Mouse (Mus musculus): ENCODE measurements around the gene Syngr2.
"Not testable (repeated sequence)": the region's sequence is repeated elsewhere in the genome, so short reads cannot be mapped to it uniquely, and the experiment has no call there.

Syngr2 gene

DNA sequence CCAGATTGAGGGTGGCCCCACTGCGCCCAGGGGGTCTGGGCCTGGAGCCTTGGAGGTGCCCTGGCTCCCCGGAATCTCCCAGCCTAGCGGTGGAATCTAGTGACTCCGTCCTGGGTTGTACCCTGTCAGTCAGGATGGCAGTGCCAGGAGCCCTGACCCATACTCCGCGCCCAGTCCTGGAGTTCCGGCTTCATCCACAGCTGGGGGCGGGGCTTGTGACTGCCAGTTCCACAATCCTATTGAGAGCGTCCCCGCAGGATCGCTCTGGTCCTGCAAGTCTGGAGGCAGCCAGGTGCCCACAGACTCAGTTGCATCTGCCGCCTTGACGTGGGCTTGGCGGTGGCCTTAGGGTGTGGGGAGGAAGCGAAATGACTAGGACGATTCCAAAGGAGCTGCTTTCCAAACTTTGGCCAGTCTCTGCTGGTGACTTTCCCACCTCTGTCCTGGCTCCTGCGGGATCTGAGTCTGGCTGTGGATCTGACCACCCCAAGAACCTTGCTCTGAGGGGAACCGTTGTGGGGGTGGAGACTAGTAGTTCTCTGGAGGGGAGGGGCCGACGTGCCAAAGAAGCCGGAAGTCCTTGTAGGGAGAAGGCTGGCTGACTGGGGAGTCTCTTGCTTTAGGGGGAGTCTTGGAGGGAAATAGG is 1.1 kb downstream of the Syngr2 start:
- in situ Hi-C loops (cut with MboI), result no loop called here

DNA sequence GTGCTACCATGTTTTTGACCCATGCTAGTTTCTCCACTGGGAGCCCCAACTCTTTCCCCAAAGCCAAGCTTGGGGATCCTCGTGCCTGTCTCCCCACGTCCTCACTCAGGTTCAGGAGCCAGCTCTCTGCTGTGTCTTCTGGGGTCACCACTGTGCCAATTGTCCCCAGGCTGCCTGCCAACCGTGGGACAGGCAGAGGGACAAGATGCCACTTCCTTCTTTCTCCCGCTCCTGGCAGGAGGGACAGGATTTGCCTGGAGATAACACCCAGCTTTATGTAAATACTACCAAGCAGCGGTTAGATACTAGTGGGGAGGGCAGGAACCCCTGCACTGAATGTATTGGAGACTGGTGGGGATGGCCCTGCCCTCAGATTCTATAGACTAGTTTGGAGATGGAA is 4.4 kb downstream of the Syngr2 start:
- in situ Hi-C loops (cut with MboI), result no loop called here

DNA sequence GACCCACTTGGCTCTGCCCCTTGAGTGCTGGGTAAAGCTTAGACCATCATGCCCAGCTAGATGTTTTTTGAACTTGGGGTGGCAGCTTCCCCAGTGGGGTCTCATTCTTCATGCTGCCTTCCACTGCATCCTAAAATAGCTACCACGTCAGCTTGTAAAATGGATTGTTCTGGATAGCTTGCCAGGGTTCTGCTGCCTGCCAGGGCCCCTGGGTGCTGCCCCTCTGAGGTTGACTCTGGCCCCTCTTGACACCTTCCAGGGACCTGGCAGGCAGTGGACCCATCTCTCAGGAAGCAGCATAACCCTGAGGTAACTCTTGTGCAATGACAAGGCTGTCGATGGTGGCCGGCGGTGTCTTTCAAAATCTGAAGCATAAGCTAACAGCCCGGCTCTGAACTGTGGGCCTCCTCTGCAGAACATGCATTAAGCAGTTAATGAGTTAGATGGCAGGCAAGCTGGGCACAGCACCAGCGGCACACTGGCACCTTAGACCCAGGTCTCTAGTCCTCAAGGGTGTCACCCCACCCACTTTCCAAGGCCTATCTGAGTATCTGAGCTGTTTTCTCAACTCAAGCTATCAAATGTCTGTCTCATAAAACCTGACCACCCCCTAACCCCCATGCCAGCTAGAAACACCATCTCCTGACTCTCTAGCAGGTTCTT is 5.4 kb downstream of the Syngr2 start:
- in situ Hi-C loops (cut with MboI), result no loop called here

DNA sequence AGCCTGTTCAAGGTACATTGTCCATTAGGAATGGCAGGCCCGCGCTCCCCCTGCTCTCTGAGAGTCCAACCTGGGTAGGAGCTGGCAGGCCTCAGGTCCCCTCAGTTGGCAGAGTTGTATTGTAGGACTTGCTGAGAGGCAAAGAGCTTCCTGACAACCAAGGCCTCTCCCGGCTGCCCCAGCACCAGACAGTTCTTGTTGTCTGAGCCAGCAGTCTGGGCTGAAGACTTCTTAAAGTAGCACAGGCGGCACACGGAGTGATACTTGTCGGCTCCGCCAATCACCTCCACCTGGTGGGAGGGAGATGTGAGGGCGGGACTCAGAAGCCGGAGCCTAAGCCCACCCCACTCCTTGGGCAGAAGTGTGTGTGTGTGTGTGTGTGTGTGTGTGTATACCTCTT is 6.4 kb downstream of the Syngr2 start:
- in situ Hi-C loops (cut with MboI), result not testable (repeated sequence)

DNA sequence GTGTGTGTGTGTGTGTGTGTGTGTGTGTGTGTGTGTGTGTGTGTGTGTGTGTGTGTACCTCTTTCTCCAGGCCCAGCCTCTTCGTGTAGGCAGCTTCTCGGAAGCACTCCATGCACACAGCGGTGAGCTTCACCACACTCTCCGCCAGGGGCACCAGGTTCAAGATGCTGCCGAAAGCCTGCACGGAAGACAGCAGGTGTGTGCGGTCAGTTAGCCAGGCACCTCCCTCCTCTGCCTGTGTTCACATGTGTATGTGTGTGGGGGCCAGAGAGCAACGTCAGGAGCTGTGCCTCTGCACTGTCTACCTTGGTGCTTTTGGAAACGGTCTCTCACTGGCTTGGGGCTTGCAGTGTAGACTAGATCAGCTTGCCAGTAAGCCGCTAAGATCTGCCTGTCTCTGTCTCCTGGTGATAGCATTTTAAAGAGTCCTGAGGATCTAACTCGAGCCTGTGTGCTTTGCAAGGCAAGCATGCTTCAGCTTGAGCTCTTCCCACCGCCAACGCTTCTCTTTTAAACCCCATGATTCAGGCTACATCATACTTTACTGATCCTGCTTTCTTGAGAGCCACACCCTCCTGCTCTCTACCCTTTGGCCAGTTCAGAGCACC is 7.0 kb downstream of the Syngr2 start:
- in situ Hi-C loops (cut with MboI), result no loop called here

DNA sequence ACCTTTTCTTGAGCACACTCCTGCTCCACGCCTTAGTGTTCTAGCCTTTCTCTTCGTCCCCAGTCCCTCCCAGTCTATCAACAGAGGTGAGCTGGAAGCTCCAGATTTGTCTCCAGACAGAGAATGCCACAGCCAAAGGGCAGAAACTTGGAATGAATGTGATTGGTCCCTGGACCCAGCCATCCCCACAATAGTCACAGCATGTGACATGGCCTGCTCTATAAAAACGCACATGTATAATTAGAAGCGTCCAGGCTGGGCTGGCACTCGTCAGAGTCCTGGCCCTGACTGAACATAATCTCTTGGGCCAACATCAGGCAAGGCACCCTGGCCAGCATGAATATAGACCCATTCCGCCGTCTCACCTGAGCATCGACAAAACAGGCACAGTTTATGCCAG is 9.6 kb downstream of the Syngr2 start:
- in situ Hi-C loops (cut with MboI), result no loop called here

DNA sequence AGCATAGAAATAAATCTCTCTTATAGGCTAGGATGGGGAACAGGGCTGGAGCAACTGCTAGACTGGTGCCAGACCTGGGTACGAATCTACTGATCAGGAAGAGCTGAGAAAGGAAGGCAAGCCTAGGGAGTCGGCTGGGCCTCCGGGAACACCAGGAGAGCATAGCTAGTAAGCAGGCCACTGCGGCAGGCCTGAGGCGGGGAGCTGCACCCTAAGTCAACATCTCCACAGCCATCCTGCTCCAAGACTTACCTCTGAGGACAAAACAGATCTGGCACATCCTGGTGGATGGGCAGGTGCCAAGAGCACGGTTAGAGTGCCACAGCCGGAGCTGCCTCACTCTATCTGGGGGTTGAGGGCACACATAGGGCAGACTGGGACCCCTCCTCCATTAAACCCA is 10.7 kb downstream of the Syngr2 start:
- in situ Hi-C loops (cut with MboI), result loop anchor here (5.0 to 10.0 kb wide), 2 partner anchors 108 to 435 kb away; no protein-coding TSS in a partner anchor

DNA sequence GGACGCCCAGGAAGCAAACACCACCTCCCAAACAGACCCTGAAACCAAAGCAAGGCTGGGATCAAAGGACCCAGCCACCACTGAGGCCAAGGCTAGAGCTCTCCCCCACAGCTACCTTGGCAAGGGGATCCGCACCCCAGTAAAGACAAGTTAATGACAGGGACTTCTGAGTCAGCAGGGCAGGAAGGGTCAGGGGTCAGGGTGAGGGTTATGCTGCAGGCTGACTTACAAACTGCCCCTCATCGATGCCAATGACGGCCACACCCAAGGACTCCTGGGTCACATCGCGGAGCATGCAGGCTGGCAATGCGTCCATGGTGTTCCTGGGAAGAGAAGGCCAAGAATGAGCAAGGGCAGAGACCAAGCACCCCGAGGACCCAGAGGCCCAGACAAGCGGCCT is 12.4 kb downstream of the Syngr2 start:
- in situ Hi-C loops (cut with MboI), result loop anchor here (5.0 to 10.0 kb wide), 2 partner anchors 110 to 437 kb away; no protein-coding TSS in a partner anchor

DNA sequence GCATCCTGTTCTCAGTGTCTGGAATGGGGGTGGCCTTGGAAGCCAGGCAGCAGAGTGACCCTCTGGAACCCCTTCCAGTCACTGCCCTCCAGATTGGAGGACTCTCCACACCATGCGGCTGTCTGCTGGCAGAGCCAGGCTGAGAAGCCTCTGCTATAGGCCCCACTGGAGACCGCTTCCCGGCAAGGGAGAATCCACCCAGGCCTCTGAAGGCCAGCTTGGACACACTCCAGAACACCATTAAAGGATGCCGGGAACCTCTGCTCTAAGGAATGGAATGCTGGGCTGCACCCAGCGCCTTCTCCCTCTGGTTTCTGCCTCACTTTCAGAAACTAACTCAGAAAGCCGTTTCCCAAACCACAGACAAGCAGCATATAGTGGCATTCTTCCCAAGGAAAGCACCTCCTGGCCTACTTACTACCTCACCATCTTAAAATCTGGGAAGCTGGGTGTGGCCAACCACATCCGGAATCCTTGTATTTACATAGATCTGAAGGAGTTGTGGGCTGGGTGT is 13.3 kb downstream of the Syngr2 start:
- in situ Hi-C loops (cut with MboI), result loop anchor here (5.0 to 10.0 kb wide), 2 partner anchors 110 to 438 kb away; no protein-coding TSS in a partner anchor

DNA sequence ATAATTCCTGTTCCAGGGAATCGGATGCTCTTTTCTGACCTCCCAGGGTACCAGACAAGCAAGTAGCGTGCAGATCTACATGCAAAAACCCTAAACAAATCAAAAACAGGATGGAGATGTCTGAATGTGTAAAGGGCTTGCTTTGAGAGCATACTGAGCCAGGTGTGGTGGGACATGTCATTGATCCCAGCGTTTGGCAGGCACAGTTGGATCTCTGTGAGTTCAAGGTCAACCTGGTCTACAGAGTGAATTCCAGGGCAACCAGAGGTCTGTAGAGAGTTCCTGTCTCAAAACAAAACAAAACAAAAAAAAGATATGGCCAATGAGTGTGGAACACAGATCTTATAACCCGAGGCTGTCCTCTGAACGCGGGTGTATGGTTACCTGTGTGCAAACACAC is 13.9 kb downstream of the Syngr2 start:
- in situ Hi-C loops (cut with MboI), result loop anchor here (5.0 to 10.0 kb wide), 2 partner anchors 111 to 439 kb away; no protein-coding TSS in a partner anchor

DNA sequence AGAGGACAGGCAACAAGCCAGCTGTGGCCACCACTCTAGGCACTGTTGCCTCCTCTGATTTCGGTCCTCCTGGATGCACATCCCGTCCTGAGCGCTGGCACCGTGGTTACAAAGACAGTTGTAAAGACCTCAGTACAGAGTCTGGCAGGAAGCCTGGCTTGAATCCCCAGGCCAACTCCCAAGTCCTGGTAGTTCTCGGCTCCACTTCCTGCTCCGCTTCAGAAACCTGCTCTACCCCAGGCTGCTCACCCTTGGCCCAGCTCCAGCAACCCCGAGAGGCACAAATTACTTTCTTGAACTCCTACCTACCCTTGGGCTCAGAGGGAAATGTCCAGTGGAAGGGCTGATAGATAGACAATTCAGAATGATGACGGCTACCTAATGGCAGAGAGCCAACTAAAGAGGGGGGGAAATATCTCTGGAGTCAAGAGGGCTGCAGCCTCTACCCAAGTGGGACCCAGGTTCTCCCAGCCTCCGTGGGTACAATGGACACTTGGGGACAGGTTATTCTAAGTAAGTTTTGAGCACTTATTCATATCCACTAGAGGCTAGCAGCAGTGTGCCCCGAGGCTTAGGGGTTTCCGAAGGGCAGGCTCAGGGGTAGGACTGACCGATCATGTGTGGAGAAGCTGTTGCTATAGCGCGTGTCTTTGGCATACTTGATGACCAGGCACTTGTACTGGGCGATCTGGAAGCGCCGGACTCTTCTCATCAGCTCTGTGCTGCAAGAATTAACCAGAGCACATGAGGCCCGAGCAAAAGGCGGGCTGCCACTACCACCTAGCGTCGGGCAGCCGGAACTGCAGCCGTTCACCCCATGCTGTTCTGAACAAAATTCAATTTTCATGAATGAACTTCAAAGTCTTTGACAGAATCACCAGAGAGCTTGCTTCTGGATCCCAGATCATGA is 14.8 kb downstream of the Syngr2 start:
- in situ Hi-C loops (cut with MboI), result loop anchor here (5.0 to 10.0 kb wide), 2 partner anchors 112 to 440 kb away; no protein-coding TSS in a partner anchor

DNA sequence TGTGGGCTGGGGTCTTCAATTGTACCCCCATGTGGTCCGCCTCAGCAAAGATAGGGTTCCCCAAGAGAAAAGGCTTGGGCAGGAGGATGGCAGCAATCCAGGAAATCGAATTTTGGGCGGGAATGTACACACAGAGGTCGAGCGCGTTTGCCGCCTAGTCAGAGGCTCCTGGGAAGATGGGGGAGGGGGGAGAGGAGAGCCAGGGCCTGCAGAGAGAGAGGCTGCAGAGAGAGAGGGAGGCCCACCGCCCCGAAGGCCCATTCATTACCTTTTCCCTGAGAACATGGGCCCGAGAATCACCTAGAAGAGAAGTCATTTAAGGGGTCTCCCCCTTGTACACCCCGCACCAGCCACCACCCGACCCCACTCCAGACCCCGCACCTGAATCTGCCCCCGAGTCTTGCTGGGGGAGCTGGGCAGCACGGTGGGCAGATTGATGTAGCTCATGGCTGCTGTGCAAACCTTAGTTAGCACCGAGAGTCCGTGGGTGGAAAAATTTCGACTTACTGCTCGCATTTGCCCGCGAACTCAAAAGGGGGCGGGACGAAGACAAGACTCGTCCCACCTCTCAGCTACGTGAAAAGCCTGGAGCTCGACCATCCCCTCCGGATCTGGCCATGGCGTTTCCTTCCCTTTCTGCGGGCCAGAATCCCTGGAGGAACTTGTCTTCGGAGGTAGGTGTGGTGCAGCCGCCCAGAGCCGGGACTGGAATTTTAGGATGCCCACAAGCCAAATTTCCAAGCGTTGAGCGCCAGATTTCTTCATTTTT is 16.0 kb downstream of the Syngr2 start, which contains the start of the genes Afmid and Tk1:
Afmid (plus strand) TSS at position 592 of the 769 bp plus-strand sequence.
Tk1 (minus strand) TSS at position 760 of the 769 bp plus-strand sequence.
- in situ Hi-C loops (cut with MboI), result loop anchor here (5.0 to 10.0 kb wide), 2 partner anchors 33 to 441 kb away; no protein-coding TSS in a partner anchor

DNA sequence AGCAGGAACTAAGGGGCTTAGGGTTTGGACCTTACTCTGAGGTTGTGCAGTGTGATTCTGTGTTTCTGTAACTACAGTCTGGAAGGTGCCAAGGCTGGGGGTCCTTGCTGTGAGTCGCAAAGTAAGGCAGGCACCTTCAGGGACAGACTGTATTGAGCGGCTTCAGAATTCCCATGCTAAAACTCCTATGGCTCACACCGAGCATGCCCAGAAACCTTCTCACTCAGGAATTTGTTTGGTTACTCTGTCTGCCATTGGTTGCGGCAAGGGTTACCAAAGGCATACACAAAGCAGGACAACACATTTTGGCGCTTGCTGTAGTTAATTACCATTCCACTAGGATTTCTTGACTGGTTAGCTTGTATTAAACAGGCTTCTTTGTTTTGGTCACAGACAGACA is 16.7 kb downstream of the Syngr2 start:
- in situ Hi-C loops (cut with MboI), result loop anchor here (5.0 to 10.0 kb wide), 2 partner anchors 34 to 441 kb away; no protein-coding TSS in a partner anchor

DNA sequence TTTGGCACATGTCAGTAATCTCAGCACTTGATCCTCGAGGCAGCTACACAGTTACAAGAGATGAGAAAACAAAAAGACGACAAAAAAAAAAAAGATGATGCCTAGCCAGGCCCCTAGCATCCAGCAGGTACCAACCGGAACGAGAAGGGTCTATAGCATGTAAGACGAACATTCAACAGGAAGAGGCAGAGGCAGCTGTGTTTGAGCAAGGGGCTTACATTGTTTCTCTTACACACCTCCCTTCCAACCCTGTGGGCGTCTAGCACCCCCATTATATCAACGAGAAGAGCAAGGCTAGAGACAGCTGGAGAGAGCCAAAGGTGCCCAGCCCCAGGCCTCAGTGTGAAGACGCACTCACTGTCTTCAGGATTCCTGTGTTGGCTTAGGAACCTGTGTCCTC is 17.4 kb downstream of the Syngr2 start:
- in situ Hi-C loops (cut with MboI), result loop anchor here (5.0 to 10.0 kb wide), 2 partner anchors 35 to 442 kb away; no protein-coding TSS in a partner anchor

DNA sequence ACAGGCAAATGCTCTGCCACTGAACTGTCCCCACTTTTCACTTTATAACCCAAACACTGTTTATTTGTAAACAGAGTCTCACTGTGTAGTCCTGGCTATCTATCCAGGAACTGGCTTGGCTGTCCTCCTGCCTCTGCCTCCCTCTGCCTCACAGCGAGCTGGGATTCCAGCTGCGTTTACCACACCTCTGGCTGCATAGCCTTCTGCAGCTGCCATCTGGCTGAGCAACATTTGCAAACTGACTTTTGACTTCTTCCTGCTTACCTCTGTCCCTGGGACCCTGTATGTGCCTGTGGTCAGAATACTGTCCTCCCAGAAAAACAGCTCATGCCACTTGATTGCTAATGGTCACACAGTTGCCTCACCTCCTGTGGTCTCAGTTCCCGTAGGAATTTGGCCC is 17.9 kb downstream of the Syngr2 start:
- in situ Hi-C loops (cut with MboI), result loop anchor here (5.0 to 10.0 kb wide), 2 partner anchors 35 to 443 kb away; no protein-coding TSS in a partner anchor

DNA sequence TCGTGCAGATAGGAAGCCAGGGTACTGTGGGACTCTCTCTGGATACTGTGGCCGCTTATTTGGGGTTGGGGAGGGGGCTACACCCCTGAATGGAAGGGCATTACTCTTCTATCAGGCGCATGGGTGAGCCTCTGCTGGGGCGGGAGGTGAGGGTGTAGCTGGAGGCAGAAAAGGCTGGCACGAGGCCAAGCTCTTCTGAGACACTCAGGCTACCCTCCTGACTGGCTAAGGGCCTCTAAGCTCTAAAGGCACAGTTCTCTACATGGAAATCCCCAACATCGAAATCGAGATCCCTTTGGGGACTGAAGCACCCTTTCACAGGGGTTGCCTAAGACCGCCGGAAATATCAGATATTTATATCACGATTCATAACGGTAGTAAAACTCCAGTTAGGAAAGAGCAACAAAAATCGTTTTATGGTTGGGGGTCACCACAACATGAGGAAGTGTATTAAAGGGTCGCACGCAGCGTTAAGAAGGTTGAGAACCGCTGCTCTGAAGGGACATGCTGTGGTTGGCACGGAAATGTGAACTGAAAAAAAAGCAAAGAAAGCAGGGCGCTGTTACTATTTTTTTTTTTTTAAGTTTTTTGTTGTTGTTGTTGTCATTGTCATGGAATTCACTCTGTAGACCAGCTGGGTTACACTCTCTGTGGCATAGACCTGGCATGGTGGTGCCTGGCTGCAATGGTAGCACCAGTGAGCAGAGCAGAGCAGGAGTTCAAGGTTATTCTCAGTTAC is 18.9 kb downstream of the Syngr2 start:
- in situ Hi-C loops (cut with MboI), result loop anchor here (5.0 to 10.0 kb wide), 2 partner anchors 36 to 444 kb away; no protein-coding TSS in a partner anchor

DNA sequence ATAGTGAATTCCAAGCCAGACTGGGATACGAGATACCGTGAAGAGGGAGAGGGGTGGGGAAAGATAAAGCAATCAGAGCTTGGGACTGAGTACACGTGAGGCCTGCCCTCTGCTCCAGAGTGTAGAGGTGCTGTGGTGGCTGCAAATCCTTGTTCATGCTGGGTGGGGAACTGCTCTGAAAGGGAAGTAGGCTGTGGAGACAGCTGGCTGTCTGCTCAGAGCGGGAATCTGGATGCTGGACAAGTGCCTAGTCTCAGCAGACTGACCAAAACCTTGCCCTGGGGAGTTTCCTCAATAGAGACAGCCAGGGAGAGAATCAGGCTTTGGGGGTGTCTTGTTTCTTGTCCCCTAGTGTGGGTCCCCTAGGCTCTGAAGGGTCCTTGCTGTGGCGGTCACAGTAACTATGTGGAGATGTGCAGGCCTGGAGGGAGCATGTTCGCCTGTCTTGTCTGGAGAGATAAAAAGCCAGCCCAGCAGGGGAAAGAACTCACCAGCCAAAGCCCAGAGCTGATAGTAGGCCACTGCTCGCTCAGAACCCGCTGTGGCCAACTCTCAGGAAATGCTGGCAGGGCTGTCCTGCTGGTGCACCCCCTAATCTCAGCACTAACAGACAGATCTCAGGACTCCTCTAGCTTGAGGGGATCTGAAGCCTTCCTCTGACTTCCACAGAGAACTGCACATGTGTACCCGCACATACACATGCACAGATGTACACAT is 19.6 kb downstream of the Syngr2 start:
- in situ Hi-C loops (cut with MboI), result loop anchor here (5.0 to 10.0 kb wide), 2 partner anchors 37 to 444 kb away; no protein-coding TSS in a partner anchor

DNA sequence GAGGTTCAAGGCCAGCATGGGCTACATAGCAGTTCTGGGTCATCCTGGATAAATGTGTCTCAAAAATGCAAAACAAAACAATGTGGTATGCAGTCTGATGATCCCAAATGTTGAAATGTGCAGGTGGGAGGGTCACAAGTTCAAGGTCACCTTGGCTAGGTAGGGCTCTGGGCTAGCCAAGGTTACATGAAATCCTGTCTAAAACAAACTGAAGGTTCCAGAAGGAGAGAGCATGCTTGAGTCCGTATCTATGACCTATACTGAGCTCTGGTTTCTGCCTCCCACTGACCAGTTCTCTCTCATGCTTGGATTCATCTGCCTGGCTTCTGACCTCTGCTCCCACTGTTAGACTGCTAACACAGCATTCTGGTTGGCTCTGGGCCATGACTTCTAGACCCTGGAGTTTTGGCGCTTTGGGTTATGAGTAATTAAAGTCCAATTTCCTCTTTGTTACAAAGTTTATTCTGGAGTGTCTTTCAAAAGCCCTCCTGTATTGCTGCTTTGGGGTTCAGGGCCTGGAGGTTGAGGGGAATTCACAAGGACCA is 20.3 kb downstream of the Syngr2 start:
- in situ Hi-C loops (cut with MboI), result loop anchor here (5.0 to 10.0 kb wide), 2 partner anchors 37 to 445 kb away; no protein-coding TSS in a partner anchor
